Mouse (Mus musculus): Measurements from ENCODE around the gene Eif4a1. TPM values are rescaled to one million over a fixed set of nuclear protein-coding genes. Genes with fewer than 3 reads are reported as not detected.
"Not testable (repeated sequence)": the region's sequence is repeated elsewhere in the genome, so short reads cannot be mapped to it uniquely, and the experiment has no call there.

Eif4a1 gene
- polyA plus RNA-seq, 1 experiment from 2014 or later = 592 TPM

DNA sequence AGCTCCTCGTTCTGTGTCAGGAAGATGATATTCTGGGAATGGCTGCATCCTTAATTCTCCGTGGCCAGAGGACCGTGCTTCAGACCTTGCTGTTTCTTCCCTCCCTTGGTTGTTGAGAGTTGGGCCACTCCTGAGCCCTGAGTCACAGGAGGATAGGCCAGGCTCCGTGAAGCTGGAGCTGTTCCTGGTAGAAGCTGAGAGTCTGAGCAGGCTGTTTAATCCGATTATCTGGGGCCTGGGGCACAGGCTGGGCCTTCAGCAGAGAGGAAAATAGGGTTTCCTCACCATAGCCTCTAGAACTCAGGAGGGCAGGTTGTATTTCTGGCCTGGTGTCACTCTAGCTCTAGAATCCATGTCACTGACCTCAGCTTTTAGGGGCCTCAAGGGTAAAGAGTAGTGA is 18.8 kb downstream of the Eif4a1 start:
- CTCF ChIA-PET = interaction anchor here (1.0 to 1.1 kb wide), 2 partner anchors 10 to 56 kb away, joined by 3 to 5 read pairs; no protein-coding TSS in a partner anchor
- in situ Hi-C loops (cut with MboI; ENCODE audit: low pct_unique_long_range_greater_than_20kb) = no loop called here
- ATAC-seq = no peak
- DNase-seq (ENCODE audit: low read depth, low spot score) = no peak
- POLR2A ChIA-PET = interaction anchor here (1.4 to 1.8 kb wide), 2 partner anchors 13 to 20 kb away, joined by 4 read pairs; no protein-coding TSS in a partner anchor
- TF ChIP-seq CTCF (IDR thresholded peaks at IDR 0.05) = no peak
- no peaks in the 10 kb centered on the region for H3K27me3 ChIP-seq

DNA sequence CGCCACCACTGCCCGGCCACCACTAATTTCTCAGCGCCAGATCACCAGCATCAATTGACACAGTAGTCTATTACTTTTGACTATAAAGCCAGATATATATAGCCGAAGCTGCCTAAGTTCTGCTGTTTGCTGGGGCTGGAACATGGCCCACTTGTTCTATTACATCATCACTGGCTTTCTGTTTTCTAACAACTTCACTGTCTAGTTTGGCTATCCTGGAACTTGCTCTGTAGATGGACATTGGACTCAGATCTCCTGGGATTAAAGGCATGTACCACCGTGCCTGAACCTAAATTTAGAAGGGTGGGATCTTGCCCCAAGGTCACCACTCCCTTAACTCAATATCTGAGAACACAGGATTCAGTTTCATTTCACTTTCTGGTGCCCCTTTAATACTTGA is 26.4 kb downstream of the Eif4a1 start:
- no peak for DNase-seq (ENCODE audit: low read depth, low spot score)
- in situ Hi-C loops (cut with MboI; ENCODE audit: low pct_unique_long_range_greater_than_20kb) = no loop called here
- H3K27me3 ChIP-seq = no peaks in the 10 kb centered on the region
- no peak for TF ChIP-seq CTCF (IDR thresholded peaks at IDR 0.05)
- no peak for ATAC-seq
- ChIA-PET POLR2A (no interaction called here), CTCF (no interaction called here)

DNA sequence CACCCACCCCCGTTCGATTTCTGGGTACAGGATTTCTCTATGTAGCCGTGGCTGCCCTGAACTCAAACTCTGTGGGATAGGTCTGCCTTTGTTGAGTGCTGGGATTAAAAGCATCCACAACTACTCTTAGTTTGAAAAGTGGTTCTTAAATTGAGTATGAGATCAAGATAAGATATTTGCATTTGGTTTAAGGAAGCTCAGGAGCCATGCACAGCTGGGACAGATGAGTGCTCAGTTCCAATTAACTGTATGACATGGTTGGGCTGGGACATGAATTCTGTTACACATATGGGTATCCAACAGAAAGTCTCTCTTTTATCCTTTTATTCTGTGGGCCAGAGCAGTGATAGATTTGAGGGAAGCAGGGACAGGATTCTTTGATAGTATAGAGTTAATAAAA is 36.8 kb downstream of the Eif4a1 start:
- H3K27me3 ChIP-seq = no peaks in the 10 kb centered on the region
- no peak for ATAC-seq
- POLR2A ChIA-PET = no interaction called here
- in situ Hi-C loops (cut with MboI; ENCODE audit: low pct_unique_long_range_greater_than_20kb) = no loop called here
- no peak for DNase-seq (ENCODE audit: low read depth, low spot score)
- CTCF ChIA-PET = interaction anchor here (3.8 kb wide), 1 partner anchor 21 kb away, joined by 20 read pairs; the partner anchor contains the start of gene Sox15
- TF ChIP-seq CTCF (IDR thresholded peaks at IDR 0.05) = no peak

DNA sequence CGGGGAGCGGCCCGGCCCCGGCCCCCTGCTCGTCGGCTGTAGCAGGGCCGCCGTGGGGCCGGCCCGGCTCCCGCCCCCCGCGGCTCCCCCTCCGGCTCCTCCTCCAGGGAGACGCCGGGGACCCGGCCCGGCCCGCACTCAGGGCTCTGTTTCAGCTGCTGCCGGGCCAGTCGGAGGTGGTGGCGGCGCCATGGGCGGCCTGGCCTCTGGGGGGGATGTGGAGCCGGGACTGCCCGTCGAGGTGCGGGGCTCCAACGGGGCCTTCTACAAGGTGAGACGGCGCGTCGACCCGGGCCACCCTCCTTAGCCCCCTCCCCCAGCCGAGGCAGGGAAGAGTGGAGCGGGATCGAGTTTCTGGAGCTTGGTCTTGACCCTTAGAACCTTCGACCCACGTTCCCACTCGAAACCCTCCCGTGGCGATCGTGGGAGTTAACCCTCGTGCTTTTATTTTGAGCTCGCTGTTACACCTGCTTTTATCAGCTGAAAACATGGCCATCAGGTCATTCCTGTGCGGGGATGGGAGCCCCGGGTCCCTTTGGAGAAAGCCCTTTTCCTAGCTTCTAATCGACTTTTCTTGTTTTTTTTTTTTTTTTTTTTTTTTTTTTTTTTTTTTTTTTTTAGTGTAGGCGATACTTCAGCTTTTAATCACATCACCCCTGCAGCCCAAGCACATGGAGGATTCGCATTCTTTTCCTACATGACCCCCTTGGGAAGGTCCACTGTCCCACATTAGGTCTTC is 38.9 kb downstream of the Eif4a1 start:
- TF ChIP-seq CTCF (IDR thresholded peaks at IDR 0.05) = no peak
- POLR2A ChIA-PET = interaction anchor here (1.0 kb wide), 1 partner anchor 20 kb away, joined by 4 read pairs; no protein-coding TSS in a partner anchor
- in situ Hi-C loops (cut with MboI; ENCODE audit: low pct_unique_long_range_greater_than_20kb) = no loop called here

GRCm38 (mm10) chr11:69632284-69633089 is 39.7 kb downstream of the Eif4a1 start, which contains the start of gene Fxr2:
Gene Fxr2 (plus strand): TSS chr11:69632990.
- POLR2A ChIA-PET = interaction anchor here (0.7 kb wide), 1 partner anchor 224 kb away, joined by 3 read pairs; no protein-coding TSS in a partner anchor
- in situ Hi-C loops (cut with MboI; ENCODE audit: low pct_unique_long_range_greater_than_20kb) = no loop called here
- peak; percentile 96 for DNase-seq (ENCODE audit: low read depth, low spot score)
- peak; percentile 98 for TF ChIP-seq CTCF (IDR thresholded peaks at IDR 0.05)
- peak; percentile 98 for ATAC-seq
- CTCF ChIA-PET = interaction anchor here (1.1 to 3.8 kb wide), 3 partner anchors 9 to 28 kb away, joined by 3 to 20 read pairs (median 3); partner anchors contain the start of gene Sox15
- no peaks in the 10 kb centered on the region for H3K27me3 ChIP-seq

More for the DNA sequence above, 38.9 kb downstream of the Eif4a1 start:
- CTCF ChIA-PET = interaction anchor here (1.1 to 3.8 kb wide), 3 partner anchors 9 to 27 kb away, joined by 3 to 20 read pairs (median 3); partner anchors contain the start of gene Sox15
- no peak for DNase-seq (ENCODE audit: low read depth, low spot score)
- ATAC-seq = peak; percentile 34
- no peaks in the 10 kb centered on the region for H3K27me3 ChIP-seq

- ChIA-PET CTCF (interaction anchor here (0.8 to 1.0 kb wide), 2 partner anchors 10 to 22 kb away, joined by 3 to 4 read pairs; no protein-coding TSS in a partner anchor), POLR2A (no interaction called here)
- in situ Hi-C loops (cut with MboI; ENCODE audit: low pct_unique_long_range_greater_than_20kb) = no loop called here
- no peak for ATAC-seq
- peak; percentile 59 for TF ChIP-seq CTCF (IDR thresholded peaks at IDR 0.05)
- H3K27me3 ChIP-seq = no peaks in the 10 kb centered on the region
- DNase-seq (ENCODE audit: low read depth, low spot score) = no peak
Observed at GRCm38 (mm10) chr11:69629802-69630201, 42.4 kb downstream of the Eif4a1 start.

DNA sequence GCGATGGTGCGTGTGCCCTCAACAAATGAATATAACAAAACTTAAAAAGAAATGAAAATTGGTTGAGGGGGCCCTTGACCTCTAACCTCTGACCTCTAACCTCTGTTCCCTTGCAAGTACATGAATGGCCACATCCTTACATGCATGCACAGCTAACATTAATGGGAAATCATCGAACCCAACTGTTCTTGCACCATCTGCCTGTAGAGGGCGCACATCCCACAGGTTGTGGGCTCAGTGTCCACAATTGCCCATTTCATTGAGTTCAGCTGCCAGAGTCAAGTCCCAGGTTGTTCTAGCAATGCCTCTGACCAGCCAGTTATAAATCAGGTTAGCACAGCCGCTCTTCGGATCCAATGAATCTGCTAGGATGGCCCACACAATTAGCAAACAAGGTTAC is 43.9 kb downstream of the Eif4a1 start:
- TF ChIP-seq CTCF (IDR thresholded peaks at IDR 0.05) = peak; percentile 70
- ATAC-seq (no peak), DNase-seq (ENCODE audit: low read depth, low spot score) (no peak)
- no peaks in the 10 kb centered on the region for H3K27me3 ChIP-seq
- CTCF ChIA-PET = interaction anchor here (0.6 to 1.3 kb wide), 3 partner anchors 13 to 97 kb away, joined by 3 to 4 read pairs (median 4); no protein-coding TSS in a partner anchor
- POLR2A ChIA-PET = interaction anchor here (0.6 kb wide), 1 partner anchor 28 kb away, joined by 3 read pairs; no protein-coding TSS in a partner anchor
- in situ Hi-C loops (cut with MboI; ENCODE audit: low pct_unique_long_range_greater_than_20kb) = no loop called here

DNA sequence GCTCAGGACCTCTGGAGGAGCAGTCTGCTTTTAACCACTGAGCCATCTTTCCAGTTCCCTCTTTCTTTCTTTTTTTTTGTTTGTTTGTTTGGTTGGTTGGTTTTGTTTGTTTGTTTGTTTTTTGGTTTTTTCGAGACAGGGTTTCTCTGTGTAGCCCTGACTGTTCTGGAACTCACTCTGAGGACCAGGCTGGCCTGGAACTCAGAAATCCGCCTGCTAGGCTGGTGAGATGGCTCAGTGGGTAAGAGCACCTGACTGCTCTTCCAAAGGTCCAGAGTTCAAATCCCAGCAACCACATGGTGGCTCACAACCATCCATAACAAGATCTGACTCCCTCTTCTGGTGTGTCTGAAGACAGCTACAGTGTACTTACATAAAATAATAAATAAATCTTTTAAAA is 47.9 kb downstream of the Eif4a1 start:
- H3K27me3 ChIP-seq; ATAC-seq; DNase-seq (ENCODE audit: low read depth, low spot score): not testable (repeated sequence)
- ChIA-PET CTCF (interaction anchor here (0.8 kb wide), 1 partner anchor 102 kb away, joined by 3 read pairs; no protein-coding TSS in a partner anchor), POLR2A (interaction anchor here (0.6 kb wide), 1 partner anchor 34 kb away, joined by 4 read pairs; no protein-coding TSS in a partner anchor)
- in situ Hi-C loops (cut with MboI; ENCODE audit: low pct_unique_long_range_greater_than_20kb) = loop anchor here (5.0 kb wide), 1 partner anchor 42 kb away; the partner anchor contains the start of genes Trp53 and Wrap53

DNA sequence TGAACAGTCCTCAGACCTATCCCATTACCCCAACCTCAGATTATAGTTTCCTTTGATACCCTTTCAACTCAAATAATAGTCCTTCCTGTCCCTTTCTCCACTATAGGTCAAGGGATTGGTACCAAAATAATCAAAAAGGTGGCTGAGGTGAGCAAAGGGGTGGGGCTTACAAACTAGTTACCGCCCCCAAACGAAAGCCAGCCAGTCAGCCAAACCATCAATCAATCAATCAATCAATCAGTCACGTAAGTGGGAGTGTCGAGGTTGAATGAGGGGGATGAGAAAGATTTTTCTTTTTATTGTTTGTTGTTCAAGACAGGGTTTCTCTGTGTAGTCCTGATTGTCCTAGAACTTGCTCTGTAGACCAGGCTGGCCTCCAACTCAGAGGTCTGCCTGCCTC is 49.2 kb downstream of the Eif4a1 start:
- H3K27me3 ChIP-seq = peaks cover 9% of the 10 kb centered on the region
- ATAC-seq (no peak), DNase-seq (ENCODE audit: low read depth, low spot score) (no peak)
- in situ Hi-C loops (cut with MboI; ENCODE audit: low pct_unique_long_range_greater_than_20kb) = loop anchor here (5.0 kb wide), 1 partner anchor 41 kb away; the partner anchor contains the start of genes Trp53 and Wrap53
- POLR2A ChIA-PET = no interaction called here
- CTCF ChIA-PET = no interaction called here
- TF ChIP-seq CTCF (IDR thresholded peaks at IDR 0.05) = no peak

GRCm38 (mm10) chr11:69622406-69622805 is 49.8 kb downstream of the Eif4a1 start:
- peaks cover 10% of the 10 kb centered on the region for H3K27me3 ChIP-seq
- ATAC-seq (no peak), DNase-seq (ENCODE audit: low read depth, low spot score) (no peak)
- POLR2A ChIA-PET = no interaction called here
- CTCF ChIA-PET = no interaction called here
- in situ Hi-C loops (cut with MboI; ENCODE audit: low pct_unique_long_range_greater_than_20kb) = loop anchor here (5.0 kb wide), 1 partner anchor 40 kb away; the partner anchor contains the start of genes Trp53 and Wrap53
- no peak for TF ChIP-seq CTCF (IDR thresholded peaks at IDR 0.05)
